Mouse (Mus musculus) thymus, adult 2 months (tissue): ENCODE results near the gene Gtpbp8. TPM values are rescaled to one million over a fixed set of nuclear protein-coding genes. Genes with fewer than 3 reads are reported as not detected.

Experiments
- DNase-seq: peaks from one replicate; pipeline ENCODE4 v3.0.0; 2021
- H3K27ac ChIP-seq: fragments of 200-500 bp; 2 replicates; pipeline ENCODE4 v1.5.1; 2012; ENCODE audit warnings: low read length, control low read depth; ENCODE audit not compliant: control insufficient read depth, insufficient read depth
- H3K27me3 ChIP-seq: fragments of 200-500 bp; 2 replicates; pipeline ENCODE4 v1.6.1; 2012; ENCODE audit warnings: mild to moderate bottlenecking, low read length, moderate library complexity, mixed read lengths; ENCODE audit not compliant: control insufficient read depth, insufficient read depth
- H3K36me3 ChIP-seq: fragments of 200-500 bp; 2 replicates; pipeline ENCODE4 v1.6.1; 2012; ENCODE audit warnings: mild to moderate bottlenecking, low read length, moderate library complexity; ENCODE audit not compliant: control insufficient read depth, insufficient read depth
- H3K4me1 ChIP-seq: fragments of 200-500 bp; replicated peaks from 2 replicates; pipeline ENCODE4 v1.6.1; 2012; ENCODE audit warnings: low read length; ENCODE audit not compliant: control insufficient read depth, insufficient read depth
- H3K4me3 ChIP-seq: fragments of 200-500 bp; 2 replicates; pipeline ENCODE4 v1.5.1; 2012; ENCODE audit warnings: mild to moderate bottlenecking, low read length, control low read depth, moderate library complexity; ENCODE audit not compliant: control insufficient read depth, insufficient read depth
- CTCF ChIP-seq: fragments of 200-500 bp; IDR thresholded peaks from 2 replicates; pipeline ENCODE4 v1.5.1; 2012; ENCODE audit warnings: mild to moderate bottlenecking, control low read depth, low read length, moderate library complexity, borderline replicate concordance; ENCODE audit not compliant: control insufficient read depth, poor library complexity, insufficient read depth; ENCODE audit errors: extremely low read depth
- POLR2A ChIP-seq: fragments of 200-500 bp; IDR thresholded peaks from 2 replicates; pipeline ENCODE4 v1.6.1; 2012; ENCODE audit warnings: mild to moderate bottlenecking, low read length, control low read depth, moderate library complexity; ENCODE audit not compliant: control insufficient read depth, poor library complexity, insufficient read depth; ENCODE audit errors: extremely low read depth
- WGBS: fragments of 180-500 bp; shearing (Covaris S2); methylation state at CpG from one replicate; pipeline ENCODE4 v1.1.7; 2018; 5-methylcytosine and 5-hydroxymethylcytosine counted together
- polyA plus RNA-seq: library from polyadenylated mRNA; depleted of rRNA; stranded (reverse); fragments of >200 nt; gene quantifications from 2 replicates; pipeline ENCODE4 v1.2.3, GENCODE M21; 2012; rRNA removed

The Gtpbp8 gene
- polyA plus RNA-seq, result 5.1 and 5.4 TPM in 2 replicates

DNA sequence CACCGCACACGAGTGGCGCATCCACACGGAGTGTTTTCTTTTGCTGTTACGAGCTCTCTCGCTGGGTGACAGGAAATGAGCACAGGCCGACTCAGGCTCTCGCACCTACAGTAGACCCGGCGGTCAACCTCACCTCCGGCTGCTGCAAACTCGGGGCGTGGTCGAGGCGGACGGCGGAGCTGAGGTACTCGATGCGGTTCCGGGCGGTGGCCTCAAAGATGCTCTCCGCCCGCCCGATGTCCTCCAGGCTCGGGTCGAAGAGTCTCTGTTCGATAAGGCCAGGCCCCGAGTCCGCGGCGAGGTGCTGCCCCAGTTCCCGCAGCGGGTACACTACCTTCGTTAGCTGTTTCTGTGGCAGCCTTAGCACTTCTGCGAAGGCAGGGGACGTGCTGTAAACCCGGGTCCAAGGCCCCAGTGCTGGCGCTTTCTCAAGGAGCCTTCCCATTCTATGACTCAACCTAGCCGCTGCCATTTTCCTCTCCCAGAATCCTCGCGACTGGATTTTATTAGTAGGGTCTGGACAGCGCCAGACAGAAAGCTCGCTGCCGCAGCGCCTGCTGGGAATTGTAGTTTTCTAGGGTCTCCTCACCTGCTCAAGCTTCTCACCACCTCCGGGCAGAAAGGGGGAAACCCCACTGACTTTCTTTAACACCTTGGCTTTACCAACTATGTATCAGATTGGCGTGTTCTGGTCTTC, at the start of gene Gtpbp8:
Gtpbp8 (minus strand) TSS at position 498 of the 697 bp plus-strand sequence.
- under 1% methylated on average over 47 of the region's 47 CpGs for WGBS

GRCm38 (mm10) chr16:44794416-44794815, 48.3 kb upstream of the Gtpbp8 start:
- DNase-seq, result no peak
- H3K36me3 ChIP-seq, result no peaks in the 10 kb centered on the region
- H3K27me3 ChIP-seq, result no peaks in the 10 kb centered on the region
- no peak overlapping the region for H3K27ac ChIP-seq
- no peaks in the 10 kb centered on the region for H3K4me1 ChIP-seq
- no peak overlapping the region for H3K4me3 ChIP-seq
- TF ChIP-seq POLR2A, result no peak
- no peak for TF ChIP-seq CTCF

More for the DNA sequence above, at the start of gene Gtpbp8:
- Histone ChIP-seq H3K4me1 (peaks cover 6% of the 10 kb centered on the region; the same call in 1 of the 2 replicates), H3K27me3 (no peaks in the 10 kb centered on the region), H3K4me3 (peak within 1 kb of the TSS; percentile 82), H3K27ac (peak within 1 kb of the TSS; percentile 40), H3K36me3 (peaks cover 4% of the 10 kb centered on the region; the same call in 1 of the 2 replicates)
- DNase-seq, result peak; percentile 83
- TF ChIP-seq CTCF, result no peak
- TF ChIP-seq POLR2A, result peak; percentile 53; the same call in 1 of the 2 replicates

DNA sequence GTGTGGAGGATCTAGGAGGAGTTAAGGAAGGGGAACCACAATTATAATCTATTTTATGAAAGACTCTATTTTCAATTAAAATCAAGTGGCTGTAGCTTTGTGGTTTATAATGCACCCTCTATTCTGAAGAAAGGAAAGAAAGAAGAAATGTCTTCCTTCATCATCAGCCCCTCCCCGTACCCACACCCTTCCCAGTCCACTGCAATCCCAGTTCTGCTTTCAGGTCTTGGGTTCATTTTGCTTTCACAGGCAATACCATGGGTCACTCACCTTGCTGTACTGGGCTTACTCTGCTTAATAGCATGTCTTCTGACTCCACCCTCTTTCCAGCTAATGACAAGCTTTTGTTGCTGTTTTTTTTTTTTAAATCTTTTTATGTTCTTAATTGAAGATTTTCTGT, 40.8 kb upstream of the Gtpbp8 start:
- 74% methylated on average over 1 of the region's 1 CpGs for WGBS
- Histone ChIP-seq H3K27me3 (no peaks in the 10 kb centered on the region), H3K36me3 (no peaks in the 10 kb centered on the region)

DNA sequence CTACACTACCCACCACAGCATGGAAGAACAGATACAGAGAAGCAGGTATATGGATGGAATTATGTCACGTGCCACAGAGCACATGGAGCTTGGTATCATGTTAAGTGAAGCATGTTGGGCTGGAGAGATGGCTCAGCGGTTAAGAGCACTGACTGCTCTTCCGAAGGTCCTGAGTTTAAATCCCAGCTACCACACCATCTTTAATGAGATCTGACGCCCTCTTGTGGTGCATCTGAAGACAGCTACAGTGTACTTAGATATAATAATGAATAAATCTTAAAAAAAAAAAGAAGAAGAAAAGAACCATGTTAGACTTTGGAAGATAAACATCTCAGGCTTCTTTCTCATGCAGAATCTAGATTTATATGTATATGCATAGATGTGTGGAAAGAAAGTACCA, 34.6 kb upstream of the Gtpbp8 start:
- no peak overlapping the region for H3K4me3 ChIP-seq
- no peak for DNase-seq
- peaks cover 2% of the 10 kb centered on the region; the same call in 1 of the 2 replicates for H3K4me1 ChIP-seq
- no peaks in the 10 kb centered on the region for H3K36me3 ChIP-seq
- WGBS, result 88% methylated on average over 4 of the region's 4 CpGs
- TF ChIP-seq CTCF (no peak), POLR2A (no peak)
- H3K27me3 ChIP-seq, result no peaks in the 10 kb centered on the region
- H3K27ac ChIP-seq, result no peak overlapping the region

More for the DNA sequence above, 40.8 kb upstream of the Gtpbp8 start:
- TF ChIP-seq POLR2A (no peak), CTCF (no peak)
- Histone ChIP-seq H3K4me1 (no peaks in the 10 kb centered on the region), H3K4me3 (no peak overlapping the region), H3K27ac (no peak overlapping the region)
- DNase-seq, result no peak

DNA sequence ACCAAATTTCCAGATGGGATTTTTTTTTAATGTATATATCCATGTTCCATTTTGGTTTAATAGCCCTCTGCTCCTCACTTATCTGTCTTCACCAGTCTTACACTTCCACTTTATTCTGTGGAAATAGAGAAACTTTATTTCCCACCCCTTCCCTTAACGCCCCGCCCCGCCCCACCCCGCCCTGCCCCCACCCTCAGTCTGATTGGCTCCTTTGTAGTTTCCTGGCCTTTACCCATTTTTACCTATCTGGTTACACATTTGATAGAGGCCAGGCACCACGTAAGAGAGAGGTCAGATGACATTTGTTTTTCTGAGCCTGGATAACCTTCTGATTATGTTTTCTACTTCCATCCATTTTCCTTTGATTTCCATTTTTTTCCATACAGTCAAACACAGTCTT, 33.3 kb upstream of the Gtpbp8 start:
- WGBS, result 89% methylated on average over 5 of the region's 5 CpGs
- Histone ChIP-seq H3K27ac (no peak overlapping the region), H3K27me3 (no peaks in the 10 kb centered on the region), H3K4me1 (peaks cover 2% of the 10 kb centered on the region; the same call in 1 of the 2 replicates), H3K4me3 (no peak overlapping the region), H3K36me3 (no peaks in the 10 kb centered on the region)
- TF ChIP-seq POLR2A (no peak), CTCF (no peak)
- DNase-seq, result no peak

GRCm38 (mm10) chr16:44778538-44779147, 32.5 kb upstream of the Gtpbp8 start:
- peak; percentile 50 for DNase-seq
- 13% methylated on average over 17 of the region's 17 CpGs for WGBS

DNA sequence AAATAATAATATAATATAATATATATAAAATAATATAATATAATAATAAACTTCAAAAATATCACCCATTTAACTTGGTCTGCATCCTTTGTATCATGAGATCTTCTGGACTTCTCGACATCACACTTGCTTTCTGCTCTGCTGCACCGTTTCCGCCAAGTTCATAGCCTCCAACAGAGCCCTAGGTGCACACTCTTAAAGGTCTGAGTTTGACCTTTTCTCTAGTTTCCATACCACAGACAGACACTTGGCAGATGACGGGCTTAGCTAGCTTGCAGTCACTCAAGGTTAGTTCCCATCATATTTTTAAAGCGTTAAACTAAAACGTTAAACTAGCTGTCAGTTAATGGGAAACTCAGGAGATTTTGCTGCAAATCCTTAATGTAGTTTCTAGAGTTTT, 28.0 kb upstream of the Gtpbp8 start:
- WGBS, result 95% methylated on average over 6 of the region's 6 CpGs
- no peaks in the 10 kb centered on the region for H3K27me3 ChIP-seq
- peaks cover 2% of the 10 kb centered on the region; the same call in 1 of the 2 replicates for H3K4me1 ChIP-seq
- DNase-seq, result no peak
- no peak overlapping the region for H3K27ac ChIP-seq
- no peak overlapping the region for H3K4me3 ChIP-seq
- H3K36me3 ChIP-seq, result no peaks in the 10 kb centered on the region
- TF ChIP-seq POLR2A, result no peak
- no peak for TF ChIP-seq CTCF

More at GRCm38 (mm10) chr16:44778538-44779147, 32.5 kb upstream of the Gtpbp8 start:
- Histone ChIP-seq H3K27me3 (no peaks in the 10 kb centered on the region), H3K36me3 (no peaks in the 10 kb centered on the region), H3K4me3 (no peak overlapping the region), H3K27ac (peak overlapping the region; percentile 51; the same call in 1 of the 2 replicates), H3K4me1 (peaks cover 2% of the 10 kb centered on the region; the same call in 1 of the 2 replicates)
- TF ChIP-seq POLR2A, result no peak
- TF ChIP-seq CTCF, result no peak
